Mouse (Mus musculus) liver, postnatal 0 days (tissue): Measurements from ENCODE around the gene Ttc23.

Experiments
- CTCF ChIP-seq: sonication (generic); IDR thresholded peaks from 2 replicates; pipeline ENCODE4 v1.5.1; 2016; ENCODE audit warnings: antibody characterized with exemption, low read depth
- EP300 ChIP-seq: IDR thresholded peaks from 2 replicates; pipeline ENCODE4 v1.6.1; 2016; ENCODE audit warnings: antibody characterized with exemption, low read depth, mild to moderate bottlenecking

- TF ChIP-seq CTCF: no peak
- no peak for TF ChIP-seq EP300
Observed at GRCm38 (mm10) chr7:67791256-67791655, 144.0 kb downstream of the Ttc23 start.
